Mouse (Mus musculus): ENCODE data around the gene Kdelr3. TPM values are rescaled to one million over a fixed set of nuclear protein-coding genes. Genes with fewer than 3 reads are reported as not detected.
A peak's percentile ranks its signal among the peaks of the same experiment; 100 is the strongest.

Gene Kdelr3
- polyA plus RNA-seq, 1 experiment = 146 TPM

GRCm38 (mm10) chr15:79489463-79489862 is 26.7 kb upstream of the Kdelr3 start:
- no peak overlapping the region for H3K27ac ChIP-seq (ENCODE audit: insufficient read depth, low read length)
- no peak overlapping the region for H3K4me3 ChIP-seq (ENCODE audit: insufficient read depth, low read length)
- H3K4me1 ChIP-seq (ENCODE audit: control insufficient read depth, insufficient read depth, low read length) = no peaks in the 10 kb centered on the region
- TF ChIP-seq POLR2A (IDR thresholded peaks at IDR 0.05; ENCODE audit: low read depth, low read length) = no peak
- TF ChIP-seq CTCF (IDR thresholded peaks at IDR 0.05; ENCODE audit: borderline replicate concordance, insufficient read depth, low read length) = no peak

GRCm38 (mm10) chr15:79493527-79493926 is 22.7 kb upstream of the Kdelr3 start:
- Histone ChIP-seq H3K27ac (ENCODE audit: insufficient read depth, low read length) (no peak overlapping the region), H3K4me1 (ENCODE audit: control insufficient read depth, insufficient read depth, low read length) (no peaks in the 10 kb centered on the region), H3K4me3 (ENCODE audit: insufficient read depth, low read length) (no peak overlapping the region)
- TF ChIP-seq CTCF (IDR thresholded peaks at IDR 0.05; ENCODE audit: borderline replicate concordance, insufficient read depth, low read length) (no peak), POLR2A (IDR thresholded peaks at IDR 0.05; ENCODE audit: low read depth, low read length) (no peak)

GRCm38 (mm10) chr15:79500110-79500509 is 16.1 kb upstream of the Kdelr3 start:
- Histone ChIP-seq H3K4me1 (ENCODE audit: control insufficient read depth, insufficient read depth, low read length) (no peaks in the 10 kb centered on the region), H3K4me3 (ENCODE audit: insufficient read depth, low read length) (no peak overlapping the region), H3K27ac (ENCODE audit: insufficient read depth, low read length) (no peak overlapping the region)
- no peak for TF ChIP-seq CTCF (IDR thresholded peaks at IDR 0.05; ENCODE audit: borderline replicate concordance, insufficient read depth, low read length)
- TF ChIP-seq POLR2A (IDR thresholded peaks at IDR 0.05; ENCODE audit: low read depth, low read length) = no peak

- no peaks in the 10 kb centered on the region; the same call in 1 of the 2 replicates for H3K4me1 ChIP-seq (ENCODE audit: control insufficient read depth, insufficient read depth, low read length)
- no peak for TF ChIP-seq CTCF (IDR thresholded peaks at IDR 0.05; ENCODE audit: borderline replicate concordance, insufficient read depth, low read length)
- no peak overlapping the region for H3K4me3 ChIP-seq (ENCODE audit: insufficient read depth, low read length)
- no peak overlapping the region for H3K27ac ChIP-seq (ENCODE audit: insufficient read depth, low read length)
Observed at GRCm38 (mm10) chr15:79502891-79503341, 13.3 kb upstream of the Kdelr3 start.

- no peak for TF ChIP-seq POLR2A (IDR thresholded peaks at IDR 0.05; ENCODE audit: low read depth, low read length)
- no peak for TF ChIP-seq CTCF (IDR thresholded peaks at IDR 0.05; ENCODE audit: borderline replicate concordance, insufficient read depth, low read length)
- no peak overlapping the region for H3K27ac ChIP-seq (ENCODE audit: insufficient read depth, low read length)
- no peak overlapping the region for H3K4me3 ChIP-seq (ENCODE audit: insufficient read depth, low read length)
- no peaks in the 10 kb centered on the region; the same call in 1 of the 2 replicates for H3K4me1 ChIP-seq (ENCODE audit: control insufficient read depth, insufficient read depth, low read length)
Observed at GRCm38 (mm10) chr15:79503438-79503837, 12.8 kb upstream of the Kdelr3 start.

GRCm38 (mm10) chr15:79504707-79505452 is 11.3 kb upstream of the Kdelr3 start, which contains the start of gene Kcnj4:
Gene Kcnj4, minus strand, starts transcription at chr15:79505241.
- Histone ChIP-seq H3K4me3 (ENCODE audit: insufficient read depth, low read length) (peak within 1 kb of the TSS; percentile 46), H3K4me1 (ENCODE audit: control insufficient read depth, insufficient read depth, low read length) (no peaks in the 10 kb centered on the region; the same call in 1 of the 2 replicates), H3K27ac (ENCODE audit: insufficient read depth, low read length) (no peak within 1 kb of the TSS)
- TF ChIP-seq POLR2A (IDR thresholded peaks at IDR 0.05; ENCODE audit: low read depth, low read length) = no peak
- no peak for TF ChIP-seq CTCF (IDR thresholded peaks at IDR 0.05; ENCODE audit: borderline replicate concordance, insufficient read depth, low read length)

- TF ChIP-seq CTCF (IDR thresholded peaks at IDR 0.05; ENCODE audit: borderline replicate concordance, insufficient read depth, low read length) (no peak), POLR2A (IDR thresholded peaks at IDR 0.05; ENCODE audit: low read depth, low read length) (no peak)
- H3K27ac ChIP-seq (ENCODE audit: insufficient read depth, low read length) = no peak overlapping the region
- H3K4me1 ChIP-seq (ENCODE audit: control insufficient read depth, insufficient read depth, low read length) = no peaks in the 10 kb centered on the region; the same call in 1 of the 2 replicates
- H3K4me3 ChIP-seq (ENCODE audit: insufficient read depth, low read length) = peak overlapping the region; percentile 46
Observed at GRCm38 (mm10) chr15:79505616-79506283, 10.5 kb upstream of the Kdelr3 start.

GRCm38 (mm10) chr15:79506460-79506859 is 9.8 kb upstream of the Kdelr3 start:
- no peak for TF ChIP-seq POLR2A (IDR thresholded peaks at IDR 0.05; ENCODE audit: low read depth, low read length)
- no peak for TF ChIP-seq CTCF (IDR thresholded peaks at IDR 0.05; ENCODE audit: borderline replicate concordance, insufficient read depth, low read length)
- Histone ChIP-seq H3K4me1 (ENCODE audit: control insufficient read depth, insufficient read depth, low read length) (no peaks in the 10 kb centered on the region; the same call in 1 of the 2 replicates), H3K27ac (ENCODE audit: insufficient read depth, low read length) (no peak overlapping the region), H3K4me3 (ENCODE audit: insufficient read depth, low read length) (no peak overlapping the region)

- TF ChIP-seq CTCF (IDR thresholded peaks at IDR 0.05; ENCODE audit: borderline replicate concordance, insufficient read depth, low read length) (no peak), POLR2A (IDR thresholded peaks at IDR 0.05; ENCODE audit: low read depth, low read length) (no peak)
Observed at GRCm38 (mm10) chr15:79507055-79507828, 9.0 kb upstream of the Kdelr3 start.

More at GRCm38 (mm10) chr15:79507055-79507828, 9.0 kb upstream of the Kdelr3 start:
- Histone ChIP-seq H3K4me3 (ENCODE audit: insufficient read depth, low read length) (no peak overlapping the region), H3K27ac (ENCODE audit: insufficient read depth, low read length) (no peak overlapping the region), H3K4me1 (ENCODE audit: control insufficient read depth, insufficient read depth, low read length) (no peaks in the 10 kb centered on the region; the same call in 1 of the 2 replicates)
